Mouse (Mus musculus) Muller cell, postnatal 12 days (primary cell): Measurements from ENCODE around the gene Cenpi.

Experiments used
- DNase-seq: peaks from one replicate; pipeline ENCODE4 v3.0.0-alpha.2; 2015; ENCODE audit errors: inconsistent ontology term

Cenpi gene

GRCm38 (mm10) chrX:134362156-134362555 lies 54.3 kb downstream of the Cenpi start:
- DNase-seq: no peak

GRCm38 (mm10) chrX:134365421-134365820 lies 57.5 kb downstream of the Cenpi start:
- no peak for DNase-seq

DNA sequence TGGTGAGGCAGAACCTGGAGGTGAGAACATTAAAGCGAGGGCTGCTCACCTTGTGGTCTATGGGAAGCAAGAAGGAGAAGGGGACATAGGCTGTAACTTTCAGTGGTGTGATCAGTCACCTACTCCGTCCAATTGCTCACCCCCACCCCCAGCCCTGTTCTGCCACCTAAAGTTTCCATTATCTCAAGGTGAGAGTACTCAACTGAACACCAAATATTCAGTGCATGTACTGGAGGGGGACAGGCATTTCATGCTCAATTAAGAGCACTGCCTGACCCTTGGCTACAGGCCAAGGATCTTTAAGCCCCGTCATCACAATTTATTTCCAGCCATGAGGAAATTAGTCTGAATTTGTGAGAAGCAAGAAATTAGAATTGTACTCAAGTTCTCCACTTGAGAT lies 58.7 kb downstream of the Cenpi start:
- no peak for DNase-seq

DNA sequence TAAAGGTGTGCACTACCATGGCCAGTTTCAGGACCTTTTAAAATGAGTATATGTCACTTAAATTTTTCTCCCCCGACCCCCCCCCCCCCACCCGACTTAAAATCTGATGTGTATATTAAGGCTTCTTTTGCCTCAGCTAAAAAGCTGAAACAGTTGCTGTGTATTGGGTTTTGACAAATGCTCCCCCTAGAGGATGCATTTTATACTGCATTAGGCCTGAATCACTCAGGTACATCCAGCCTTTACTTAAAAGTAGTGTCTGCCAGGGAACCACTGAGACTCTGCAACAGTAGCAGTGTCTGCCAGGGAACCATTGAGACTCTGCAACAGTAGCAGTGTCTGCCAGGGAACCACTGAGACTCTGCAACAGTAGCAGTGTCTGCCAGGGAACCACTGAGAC lies 63.4 kb downstream of the Cenpi start:
- DNase-seq: no peak

DNA sequence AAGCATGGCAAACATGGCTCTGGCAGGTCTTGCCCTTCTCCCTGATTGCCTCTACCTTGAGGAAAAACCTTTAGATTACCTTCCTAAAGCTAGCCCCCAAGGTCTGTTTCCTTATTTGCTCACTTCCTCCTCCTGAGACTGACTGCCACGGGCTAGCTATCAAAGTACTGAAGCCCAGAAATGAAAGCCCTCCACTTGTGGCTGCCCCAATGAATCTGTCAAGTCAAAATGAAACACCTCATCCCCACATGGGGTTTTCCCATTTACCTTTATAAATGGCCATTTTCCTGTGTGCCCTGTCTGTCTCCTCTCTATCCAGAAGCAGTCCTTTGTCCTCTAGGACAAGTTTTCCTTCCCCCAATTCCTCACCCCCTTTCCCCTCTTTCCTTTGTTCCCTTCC lies 66.3 kb downstream of the Cenpi start:
- no peak for DNase-seq

DNA sequence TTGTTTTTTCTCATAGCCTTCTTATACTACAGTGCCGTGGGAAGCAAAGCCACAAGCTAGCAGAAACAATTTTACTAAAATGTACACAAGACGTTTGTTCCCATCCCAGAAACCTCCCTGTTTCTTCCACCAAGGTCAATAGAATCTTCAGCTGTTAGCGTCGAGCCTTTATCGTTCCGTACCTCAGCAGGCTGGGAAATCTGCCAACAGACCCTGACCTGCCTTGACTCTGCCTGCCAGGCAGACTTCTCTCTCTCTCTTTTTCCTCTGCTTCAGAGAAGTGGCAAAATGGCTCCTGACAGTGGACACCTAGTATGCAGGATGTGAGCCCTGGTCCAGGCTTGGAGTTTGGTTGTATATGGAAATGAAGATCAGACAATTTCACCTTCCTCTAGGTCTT lies 77.0 kb downstream of the Cenpi start:
- DNase-seq: no peak

DNA sequence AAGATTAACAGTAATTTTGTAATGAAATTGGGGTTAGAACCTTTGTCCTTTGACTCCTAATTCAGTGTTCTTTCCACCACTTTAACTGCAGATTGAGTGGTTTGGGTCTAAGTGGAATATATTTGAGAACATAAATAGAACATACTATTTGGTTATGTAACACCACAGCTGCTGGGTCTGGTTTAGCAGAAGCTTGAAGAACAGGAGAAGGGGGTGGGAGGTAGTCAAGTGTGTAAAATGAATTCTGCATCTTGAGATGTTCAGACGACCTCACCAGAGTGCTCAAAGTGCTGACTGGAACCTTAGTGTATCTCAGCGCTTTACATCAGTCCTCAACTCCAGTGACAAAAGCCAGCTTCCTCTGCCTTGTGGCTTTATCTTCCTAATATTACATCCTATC lies 91.1 kb downstream of the Cenpi start:
- no peak for DNase-seq

DNA sequence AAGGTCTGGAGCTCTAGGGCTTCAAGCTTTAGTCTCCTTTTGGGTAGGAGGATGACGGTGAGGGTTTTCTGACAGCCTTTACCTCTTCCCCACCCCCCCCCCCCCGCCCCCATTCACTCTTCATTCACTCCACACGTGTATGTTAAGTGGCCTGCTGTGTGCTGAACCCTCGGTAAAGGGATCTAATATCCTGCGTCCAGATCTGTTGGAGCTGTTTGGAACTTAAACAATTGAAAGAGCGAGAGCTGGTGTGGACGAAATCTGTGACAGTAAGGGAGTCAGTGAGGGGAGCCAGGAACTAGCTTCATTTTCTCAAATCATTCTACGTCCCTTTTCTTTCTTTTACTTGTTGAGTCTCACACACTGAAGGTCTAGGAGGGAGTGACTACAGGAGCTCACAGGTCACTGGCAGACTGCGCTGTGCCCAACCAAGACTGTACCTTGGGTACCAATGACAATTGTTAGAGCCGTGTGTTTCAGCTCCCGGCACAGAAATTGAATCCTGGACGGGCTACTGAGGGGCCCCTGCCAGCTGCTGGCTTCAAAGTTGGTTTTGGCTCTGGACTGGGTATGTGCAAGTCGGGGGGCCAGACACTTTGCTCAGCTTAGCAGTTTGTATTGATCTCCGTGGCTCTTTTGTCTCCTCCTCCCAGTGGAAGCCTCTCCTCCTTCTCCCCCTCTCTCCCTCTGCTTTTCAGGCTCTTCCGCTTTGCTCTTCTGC lies 96.1 kb downstream of the Cenpi start, which contains the start of gene Drp2:
Gene Drp2, plus strand, starts transcription at position 689 of the 721 bp plus-strand sequence.
- DNase-seq: no peak

GRCm38 (mm10) chrX:134404584-134404955 lies 96.7 kb downstream of the Cenpi start:
- DNase-seq: no peak

GRCm38 (mm10) chrX:134409354-134409900 lies 101.5 kb downstream of the Cenpi start:
- peak; percentile 49 for DNase-seq

- DNase-seq: no peak
Measured at GRCm38 (mm10) chrX:134412096-134412495, 104.2 kb downstream of the Cenpi start.
